8 mouse cellular contexts compared by ENCODE assay signal in genomic region chr8:120599504-120599903, GRCm38 (mm10). TPM values are rescaled to one million over a fixed set of nuclear protein-coding genes. Genes with fewer than 3 reads are reported as not detected.
DNase-seq lines count a peak whose midpoint lies in the region; ATAC-seq and TF ChIP-seq lines count a peak whose summit lies in the region.

No protein-coding gene starts in this region.

- no peaks in the 10 kb centered on the region for H3K27me3 ChIP-seq in midbrain, embryonic 14.5 days (ENCODE audit: control insufficient read depth, insufficient read depth, low read length)
- no peaks in the 10 kb centered on the region for H3K27me3 ChIP-seq in midbrain, embryonic 16.5 days (ENCODE audit: control insufficient read depth, insufficient read depth, low read depth, low read length)
- no peaks in the 10 kb centered on the region for H3K27me3 ChIP-seq in forebrain, embryonic 14.5 days (replicated peaks; ENCODE audit: control insufficient read depth, insufficient read depth, low read length)
- H3K27me3 ChIP-seq in kidney, postnatal 0 days (ENCODE audit: insufficient read depth, low read length): 0 out of 2 replicates have a peak, but pooled peaks cover 3% of the 10 kb centered on the region
- peaks cover 8% of the 10 kb centered on the region; the same call in 1 of the 2 replicates for H3K27me3 ChIP-seq in liver, embryonic 13.5 days

- no peak overlapping the region for H3K4me2 ChIP-seq in midbrain, embryonic 14.5 days (ENCODE audit: low read length)
- H3K4me2 ChIP-seq in midbrain, embryonic 16.5 days (ENCODE audit: low read length): no peak overlapping the region
- no peak overlapping the region for H3K4me2 ChIP-seq in forebrain, embryonic 14.5 days (ENCODE audit: low read length)
- H3K4me2 ChIP-seq in kidney, postnatal 0 days (ENCODE audit: low read length): no peak overlapping the region
- no peak overlapping the region for H3K4me2 ChIP-seq in liver, embryonic 13.5 days

- H3K9me3 ChIP-seq in midbrain, embryonic 14.5 days (ENCODE audit: control insufficient read depth, low read length): no peaks in the 10 kb centered on the region
- no peaks in the 10 kb centered on the region for H3K9me3 ChIP-seq in midbrain, embryonic 16.5 days (replicated peaks; ENCODE audit: control insufficient read depth, low read length, poor library complexity, severe bottlenecking)
- H3K9me3 ChIP-seq in forebrain, embryonic 14.5 days (replicated peaks; ENCODE audit: control insufficient read depth, low read length): no peaks in the 10 kb centered on the region
- no peaks in the 10 kb centered on the region for H3K9me3 ChIP-seq in kidney, postnatal 0 days (replicated peaks; ENCODE audit: low read length)
- H3K9me3 ChIP-seq in liver, embryonic 13.5 days (replicated peaks): 0 out of 2 replicates have a peak, but pooled peaks cover 6% of the 10 kb centered on the region

- H3K9ac ChIP-seq in midbrain, embryonic 14.5 days (replicated peaks; ENCODE audit: low read length): no peak overlapping the region
- H3K9ac ChIP-seq in midbrain, embryonic 16.5 days (ENCODE audit: low read depth, low read length): no peak overlapping the region
- H3K9ac ChIP-seq in forebrain, embryonic 14.5 days (ENCODE audit: low read length): no peak overlapping the region
- no peak overlapping the region for H3K9ac ChIP-seq in kidney, postnatal 0 days (ENCODE audit: low read depth, low read length)
- H3K9ac ChIP-seq in liver, embryonic 13.5 days: no peak overlapping the region

- 56% methylated on average over 7 of the region's 7 CpGs for WGBS in midbrain, embryonic 14.5 days
- 57% methylated on average over 7 of the region's 7 CpGs for WGBS in midbrain, embryonic 16.5 days
- 44% methylated on average over 7 of the region's 7 CpGs for WGBS in forebrain, embryonic 14.5 days
- 62% methylated on average over 7 of the region's 7 CpGs for WGBS in kidney, postnatal 0 days
- 27% methylated on average over 7 of the region's 7 CpGs for WGBS in liver, embryonic 13.5 days (ENCODE audit: insufficient replicate concordance)

- no peak for ATAC-seq in midbrain, embryonic 14.5 days (ENCODE audit: low FRiP score, low TSS enrichment)
- ATAC-seq in midbrain, embryonic 16.5 days: no peak
- ATAC-seq in forebrain, embryonic 14.5 days: no peak
- ATAC-seq in kidney, postnatal 0 days (replicated peaks; ENCODE audit: low FRiP score, low read depth): no peak
- ATAC-seq in liver, embryonic 13.5 days (ENCODE audit: low read depth): no peak

- peak; percentile 83 for TF ChIP-seq CTCF in kidney, postnatal 0 days (IDR thresholded peaks at IDR 0.05; ENCODE audit: low read depth)

- H3K4me3 ChIP-seq in midbrain, embryonic 14.5 days (replicated peaks; ENCODE audit: low read depth, low read length): no peak overlapping the region
- no peak overlapping the region for H3K4me3 ChIP-seq in midbrain, embryonic 16.5 days (ENCODE audit: low read depth, low read length)
- no peak overlapping the region for H3K4me3 ChIP-seq in forebrain, embryonic 14.5 days (ENCODE audit: low read depth, low read length)
- H3K4me3 ChIP-seq in kidney, postnatal 0 days (replicated peaks; ENCODE audit: low read depth, low read length): no peak overlapping the region
- no peak overlapping the region for H3K4me3 ChIP-seq in liver, embryonic 13.5 days (replicated peaks)

- H3K4me1 ChIP-seq in midbrain, embryonic 14.5 days (ENCODE audit: control insufficient read depth, insufficient read depth, low read length): no peaks in the 10 kb centered on the region
- H3K4me1 ChIP-seq in midbrain, embryonic 16.5 days (ENCODE audit: control insufficient read depth, insufficient read depth, low read length): peaks cover 6% of the 10 kb centered on the region; the same call in 1 of the 2 replicates
- peaks cover 10% of the 10 kb centered on the region; the same call in 1 of the 2 replicates for H3K4me1 ChIP-seq in forebrain, embryonic 14.5 days (ENCODE audit: control insufficient read depth, insufficient read depth, low read length)
- 0 out of 2 replicates have a peak, but pooled peaks cover 3% of the 10 kb centered on the region for H3K4me1 ChIP-seq in kidney, postnatal 0 days (replicated peaks; ENCODE audit: insufficient read depth, low read length)
- H3K4me1 ChIP-seq in liver, embryonic 13.5 days (replicated peaks): peaks cover 4% of the 10 kb centered on the region

- no peak overlapping the region for H3K27ac ChIP-seq in midbrain, embryonic 14.5 days (replicated peaks; ENCODE audit: low read depth, low read length)
- no peak overlapping the region for H3K27ac ChIP-seq in midbrain, embryonic 16.5 days (ENCODE audit: low read length)
- peak overlapping the region; percentile 78; the same call in 1 of the 2 replicates for H3K27ac ChIP-seq in forebrain, embryonic 14.5 days (ENCODE audit: low read depth, low read length)
- no peak overlapping the region for H3K27ac ChIP-seq in kidney, postnatal 0 days
- H3K27ac ChIP-seq in liver, embryonic 13.5 days: no peak overlapping the region

- DNase-seq in midbrain, embryonic 14.5 days: peak; percentile 75
- peak; percentile 55 for DNase-seq in c-Kit-negative CD71-positive TER-119-positive erythroid progenitor cells, embryonic 14.5 days (ENCODE audit: low read depth, low spot score)
- peak; percentile 81 for DNase-seq in forebrain, embryonic 14.5 days (ENCODE audit: low spot score)
- peak; percentile 61 for DNase-seq in kidney, postnatal 0 days (ENCODE audit: low spot score)
- DNase-seq in liver, embryonic 13.5 days: peak; percentile 58
- DNase-seq in retina, postnatal 1 day: peak; percentile 81
- peak; percentile 63 to 64 for DNase-seq in urinary bladder, adult 18-20 months (ENCODE audit: low spot score in 2 of 2)

- no peaks in the 10 kb centered on the region for H3K36me3 ChIP-seq in midbrain, embryonic 14.5 days (ENCODE audit: control insufficient read depth, insufficient read depth, low read length)
- no peaks in the 10 kb centered on the region for H3K36me3 ChIP-seq in midbrain, embryonic 16.5 days (ENCODE audit: control insufficient read depth, insufficient read depth, low read length)
- H3K36me3 ChIP-seq in forebrain, embryonic 14.5 days (ENCODE audit: control insufficient read depth, insufficient read depth, low read length): no peaks in the 10 kb centered on the region
- no peaks in the 10 kb centered on the region for H3K36me3 ChIP-seq in kidney, postnatal 0 days (ENCODE audit: insufficient read depth, low read length)
- H3K36me3 ChIP-seq in liver, embryonic 13.5 days: no peaks in the 10 kb centered on the region

RNA-seq across cellular contexts. Expression of gene Gins2, which starts 10.4 kb away (rescaled TPM):
- 15.5 and 23.7 TPM in 2 replicates for polyA plus RNA-seq in midbrain, embryonic 14.5 days (2014; fragmentation: Nextera tagmentation; extraction: Ambion mirVana)
- polyA plus RNA-seq in midbrain, embryonic 16.5 days (2015; fragmentation: Nextera tagmentation; extraction: Ambion mirVana): 10.7 and 13.3 TPM in 2 replicates
- polyA plus RNA-seq in forebrain, embryonic 14.5 days (2014; fragmentation: Nextera tagmentation; extraction: Ambion mirVana): 33.4 and 44.1 TPM in 2 replicates
- polyA plus RNA-seq in kidney, postnatal 0 days (2015; fragmentation: Nextera tagmentation; extraction: Ambion mirVana): 54.0 and 70.0 TPM in 2 replicates
- 75.6 and 75.9 TPM in 2 replicates for polyA plus RNA-seq in liver, embryonic 13.5 days (2015; fragmentation: Nextera tagmentation; extraction: Ambion mirVana)

RNA-seq across cellular contexts. Expression of gene 1190005I06Rik, which starts 47.9 kb away (rescaled TPM):
- 11.8 and 12.8 TPM in 2 replicates for polyA plus RNA-seq in midbrain, embryonic 14.5 days (2014; fragmentation: Nextera tagmentation; extraction: Ambion mirVana)
- polyA plus RNA-seq in midbrain, embryonic 16.5 days (2015; fragmentation: Nextera tagmentation; extraction: Ambion mirVana): 18.2 and 22.2 TPM in 2 replicates
- polyA plus RNA-seq in forebrain, embryonic 14.5 days (2014; fragmentation: Nextera tagmentation; extraction: Ambion mirVana): 7.1 and 8.3 TPM in 2 replicates
- polyA plus RNA-seq in kidney, postnatal 0 days (2015; fragmentation: Nextera tagmentation; extraction: Ambion mirVana): 2.2 and 2.6 TPM in 2 replicates
- polyA plus RNA-seq in liver, embryonic 13.5 days (2015; fragmentation: Nextera tagmentation; extraction: Ambion mirVana): 0.89 and 1.2 TPM in 2 replicates
